11 mouse cellular contexts compared by ENCODE assay signal in the genomic region with DNA sequence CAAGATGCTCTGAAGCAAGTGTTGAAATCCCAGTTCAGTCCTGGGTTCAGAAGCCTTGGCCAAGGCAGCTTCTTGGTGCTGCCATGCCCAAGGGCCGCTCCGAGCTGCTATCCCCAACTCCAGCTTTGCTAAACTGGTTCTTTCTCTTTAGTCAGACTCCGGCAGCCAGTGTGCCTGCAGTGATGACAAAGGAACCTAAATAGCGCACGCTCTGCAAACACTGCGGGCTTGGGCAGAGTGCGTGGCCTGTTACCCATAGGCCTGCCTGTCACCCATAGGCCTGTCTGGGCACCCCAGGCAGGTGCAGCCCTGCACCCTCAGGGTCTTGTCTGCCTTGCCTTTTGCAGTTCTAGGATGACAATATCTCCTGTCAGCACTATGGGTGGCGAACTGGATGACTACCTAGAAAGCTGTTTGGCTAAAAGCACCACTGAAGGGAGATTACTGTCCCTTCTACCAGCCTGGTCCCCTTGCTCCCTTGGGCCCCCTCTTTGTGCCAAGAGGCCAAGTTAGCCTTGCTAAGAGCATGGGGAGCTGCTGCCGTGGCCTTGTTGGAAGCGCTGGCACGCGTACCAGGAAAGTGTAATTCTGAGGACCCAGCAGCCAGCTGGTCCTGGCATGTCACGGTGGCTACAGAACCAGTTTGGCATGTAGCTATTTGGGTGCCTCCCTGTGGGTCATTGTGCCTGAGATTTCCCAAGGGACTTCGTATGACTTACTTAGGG. TPM values are rescaled to one million over a fixed set of nuclear protein-coding genes. Genes with fewer than 3 reads are reported as not detected.
DNase-seq lines count a peak whose midpoint lies in the region; ATAC-seq lines count a peak whose summit lies in the region.
"Had no signal": no experiment of that assay in that cellular context is flagged by ENCODE, and none has a peak within 500 bp of the region (broad histone marks: within the 10 kb centered on the region; RNA-seq: fewer than 3 reads in every experiment).

No protein-coding gene starts in this region.

- DNase-seq in forebrain, embryonic 11.5 days (ENCODE audit: low spot score): peak; percentile 50
- DNase-seq in forebrain, embryonic 14.5 days (ENCODE audit: low spot score): no peak
- peak; percentile 66 for DNase-seq in urinary bladder, adult 2 months (ENCODE audit: low spot score)
- no peak for DNase-seq in urinary bladder, postnatal 4 days (ENCODE audit: low spot score in 2 of 2)
- DNase-seq in kidney, postnatal 36 days: peak; percentile 42 to 48
- DNase-seq in c-Kit-positive CD71-positive TER-119-positive erythroid progenitor cells, embryonic 14.5 days (ENCODE audit: low spot score): no peak
- DNase-seq in layer of hippocampus, adult 18-20 months (ENCODE audit: low spot score in 2 of 2): no peak
- DNase-seq in embryo, embryonic 10 days (ENCODE audit: low spot score): no peak
- DNase-seq: cerebellum, adult 9-10 months had no signal

- WGBS in forebrain, embryonic 11.5 days: 85% methylated on average over 14 of the region's 14 CpGs
- WGBS in forebrain, embryonic 14.5 days: 85% methylated on average over 14 of the region's 14 CpGs

- no peaks in the 10 kb centered on the region for H3K27me3 ChIP-seq in forebrain, embryonic 11.5 days (ENCODE audit: control insufficient read depth, insufficient read depth, low read length)
- no peaks in the 10 kb centered on the region for H3K27me3 ChIP-seq in forebrain, embryonic 14.5 days (replicated peaks; ENCODE audit: control insufficient read depth, insufficient read depth, low read length)
- H3K27me3 ChIP-seq: neural tube, embryonic 13.5 days had no signal

- H3K4me3 ChIP-seq in forebrain, embryonic 11.5 days (ENCODE audit: low read depth, low read length): no peak overlapping the region
- no peak overlapping the region for H3K4me3 ChIP-seq in forebrain, embryonic 14.5 days (ENCODE audit: low read depth, low read length)
- H3K4me3 ChIP-seq: neural tube, embryonic 13.5 days had no signal

- no peak for ATAC-seq in forebrain, embryonic 11.5 days (replicated peaks; ENCODE audit: low FRiP score)
- ATAC-seq in forebrain, embryonic 14.5 days: no peak

- no peak overlapping the region for H3K4me2 ChIP-seq in forebrain, embryonic 11.5 days (ENCODE audit: low read depth, low read length, severe bottlenecking)
- no peak overlapping the region for H3K4me2 ChIP-seq in forebrain, embryonic 14.5 days (ENCODE audit: low read length)
- H3K4me2 ChIP-seq: neural tube, embryonic 13.5 days had no signal

- no peaks in the 10 kb centered on the region for H3K36me3 ChIP-seq in forebrain, embryonic 11.5 days (ENCODE audit: control insufficient read depth, insufficient read depth, low read length)
- no peaks in the 10 kb centered on the region for H3K36me3 ChIP-seq in forebrain, embryonic 14.5 days (ENCODE audit: control insufficient read depth, insufficient read depth, low read length)
- H3K36me3 ChIP-seq: neural tube, embryonic 13.5 days had no signal

- no peak overlapping the region for H3K9ac ChIP-seq in forebrain, embryonic 11.5 days (ENCODE audit: low read length)
- H3K9ac ChIP-seq in forebrain, embryonic 14.5 days (ENCODE audit: low read length): no peak overlapping the region
- H3K9ac ChIP-seq: neural tube, embryonic 13.5 days had no signal

- no peak overlapping the region for H3K27ac ChIP-seq in forebrain, embryonic 11.5 days (ENCODE audit: low read depth, low read length)
- H3K27ac ChIP-seq in forebrain, embryonic 14.5 days (ENCODE audit: low read depth, low read length): no peak overlapping the region
- H3K27ac ChIP-seq: hindbrain, postnatal 0 days; neural tube, embryonic 13.5 days had no signal

- H3K9me3 ChIP-seq in forebrain, embryonic 11.5 days (ENCODE audit: control insufficient read depth, low read length): no peaks in the 10 kb centered on the region
- no peaks in the 10 kb centered on the region for H3K9me3 ChIP-seq in forebrain, embryonic 14.5 days (replicated peaks; ENCODE audit: control insufficient read depth, low read length)
- H3K9me3 ChIP-seq: neural tube, embryonic 13.5 days had no signal

- no peaks in the 10 kb centered on the region; the same call in 1 of the 2 replicates for H3K4me1 ChIP-seq in forebrain, embryonic 11.5 days (replicated peaks; ENCODE audit: control insufficient read depth, insufficient read depth, low read length)
- peaks cover 13% of the 10 kb centered on the region for H3K4me1 ChIP-seq in forebrain, embryonic 14.5 days (ENCODE audit: control insufficient read depth, insufficient read depth, low read length)
- H3K4me1 ChIP-seq: neural tube, embryonic 13.5 days had no signal

RNA-seq across cellular contexts. Expression of gene Camk2g, which starts 12.4 kb away (rescaled TPM):
- 46.8 and 52.0 TPM in 2 replicates for polyA plus RNA-seq in forebrain, embryonic 11.5 days (2014; fragmentation: Nextera tagmentation; extraction: Ambion mirVana)
- 82.6 and 110 TPM in 2 replicates for polyA plus RNA-seq in forebrain, embryonic 14.5 days (2014; fragmentation: Nextera tagmentation; extraction: Ambion mirVana)
- polyA plus RNA-seq in urinary bladder, adult 2 months (2012; rRNA removed): 134 and 139 TPM in 2 replicates
- total RNA-seq in layer of hippocampus, adult 18-20 months (2021): 100 to 1,000 TPM; 225 to 233 TPM

RNA-seq across cellular contexts. Expression of gene Plau, which starts 30.2 kb away (rescaled TPM):
- 0.25 and 0.31 TPM in 2 replicates for polyA plus RNA-seq in forebrain, embryonic 11.5 days (2014; fragmentation: Nextera tagmentation; extraction: Ambion mirVana)
- polyA plus RNA-seq in forebrain, embryonic 14.5 days (2014; fragmentation: Nextera tagmentation; extraction: Ambion mirVana): 0.21 and 0.47 TPM in 2 replicates
- polyA plus RNA-seq in urinary bladder, adult 2 months (2012; rRNA removed): 73.2 and 80.6 TPM in 2 replicates
- 1 to 10 TPM; 3.3 to 4.5 TPM for total RNA-seq in layer of hippocampus, adult 18-20 months (2021)

Comparison
In these comparisons a context has a peak if more than half of its experiments do, and no peak if none do; other contexts are left out.
1. DNase-seq: peak in forebrain, embryonic 11.5 days (single experiment), urinary bladder, adult 2 months (single experiment) and kidney, postnatal 36 days (2 of 2); none in forebrain, embryonic 14.5 days (single experiment), urinary bladder, postnatal 4 days (0 of 2), c-Kit-positive CD71-positive TER-119-positive erythroid progenitor cells, embryonic 14.5 days (single experiment), layer of hippocampus, adult 18-20 months (0 of 2) and embryo, embryonic 10 days (single experiment).
2. RNA of gene Plau, which starts 30.2 kb away (polyA plus RNA-seq): 73.2 to 80.6 TPM in urinary bladder, adult 2 months; 0.21 to 0.47 TPM in forebrain, embryonic 14.5 days and 0.25 to 0.31 TPM in forebrain, embryonic 11.5 days; every median in the first group is over 10 times any median in the second.